Mouse (Mus musculus) heart, postnatal 36 days (tissue): Measurements from ENCODE around the gene Tmem240. TPM values are rescaled to one million over a fixed set of nuclear protein-coding genes. Genes with fewer than 3 reads are reported as not detected.

Experiments used
- DNase-seq, 2 experiments: peaks; one replicate each; pipeline ENCODE4 v3.0.0; 2021 to 2022
- intact Hi-C: fragments of 180-260 bp; cut with DNase I; formaldehyde crosslinking; loops from one replicate; pipeline ENCODE4 v1.15.1; 2025
- microRNA-seq, 2 experiments: library from miRNA; unstranded; fragments of <30 nt; microRNA quantifications; one replicate each; pipeline ENCODE4 v1.2.0; 2021; ENCODE audit warnings: borderline number of aligned reads in 2 of 2
- total RNA-seq, 2 experiments: library from RNA; stranded (reverse); gene quantifications; 2 replicates each; pipeline ENCODE4 v1.2.3; 2021

Tmem240 gene
- total RNA-seq, 2 experiments from 2014 or later: 0.19 to 0.42 TPM

- no peak for DNase-seq
- intact Hi-C loops: no loop called here
These were observed 55.5 kb downstream of the Tmem240 start, which contains the start of gene Ankrd65 for GRCm38 (mm10) chr4:155790021-155790489. Ankrd65 (plus strand) TSS chr4:155790439.

Small RNAs within 50 kb of the gene (microRNA-seq; reads per million reads assigned to microRNA genes)
- gene Gm27743: 0 reads per million in 2 experiments

Other genes with a start within 250 kb of the Tmem240 start
- gene Gnb1, start 243.4 kb upstream of the Tmem240 start, total RNA-seq: 100 to 1,000 TPM; 176 to 187 TPM
- gene Nadk, start 172.4 kb upstream of the Tmem240 start, total RNA-seq: 10 to 100 TPM; 26.2 to 28.1 TPM
- 1 to 10 TPM; 6.7 to 8.1 TPM for gene Slc35e2, start 133.4 kb upstream of the Tmem240 start, total RNA-seq
- gene Cdk11b, start 109.9 kb upstream of the Tmem240 start, total RNA-seq: 10 to 100 TPM; 32.1 to 34.2 TPM
- not detected for gene Gm10563, start 89.4 kb upstream of the Tmem240 start, total RNA-seq
- 10 to 100 TPM in 1 of 2 experiments, 1 to 10 TPM in 1; 9.3 to 10.5 TPM for gene Mmp23, start 81.4 kb upstream of the Tmem240 start, total RNA-seq
- 10 to 100 TPM; 25.3 to 29.9 TPM for gene Mib2, start 65.6 kb upstream of the Tmem240 start, total RNA-seq
- gene Fndc10, start 40.5 kb upstream of the Tmem240 start, total RNA-seq: 1 to 10 TPM; 1.2 to 1.6 TPM
- gene Ssu72, start 30.0 kb upstream of the Tmem240 start, total RNA-seq: 10 to 100 TPM; 43.5 to 45.6 TPM
- gene Atad3a, start 26.3 kb downstream of the Tmem240 start, total RNA-seq: 10 to 100 TPM; 45.1 to 45.9 TPM
- gene Vwa1, start 39.9 kb downstream of the Tmem240 start, total RNA-seq: 1 to 10 TPM; 6.6 to 7.9 TPM
- gene Tmem88b, start 51.1 kb downstream of the Tmem240 start, total RNA-seq: 1 to 10 TPM in 1 of 2 experiments, under 1 TPM in 1; 0.64 to 1.3 TPM
- gene Ankrd65, start 55.6 kb downstream of the Tmem240 start, total RNA-seq: not detected
- gene Mrpl20, start 68.1 kb downstream of the Tmem240 start, total RNA-seq: 10 to 100 TPM; 77.8 to 81.1 TPM
- 10 to 100 TPM; 31.0 to 34.0 TPM for gene Ccnl2, start 77.7 kb downstream of the Tmem240 start, total RNA-seq
- gene Aurkaip1, start 96.5 kb downstream of the Tmem240 start, total RNA-seq: 100 to 1,000 TPM; 114 to 116 TPM
- 10 to 100 TPM; 27.4 to 33.7 TPM for gene Mxra8, start 104.9 kb downstream of the Tmem240 start, total RNA-seq
- gene Dvl1, start 112.6 kb downstream of the Tmem240 start, total RNA-seq: 10 to 100 TPM; 46.2 to 54.2 TPM
- gene Tas1r3, start 128.6 kb downstream of the Tmem240 start, total RNA-seq: under 1 TPM; 0.27 to 0.28 TPM
- gene Cptp, start 134.6 kb downstream of the Tmem240 start, total RNA-seq: 10 to 100 TPM in 1 of 2 experiments, 1 to 10 TPM in 1; 9.5 to 11.7 TPM
- gene Ints11, start 134.7 kb downstream of the Tmem240 start, total RNA-seq: 10 to 100 TPM; 15.7 to 18.8 TPM
- gene Pusl1, start 157.0 kb downstream of the Tmem240 start, total RNA-seq: 10 to 100 TPM; 12.7 to 13.1 TPM
- 10 to 100 TPM; 12.0 to 12.2 TPM for gene Acap3, start 157.0 kb downstream of the Tmem240 start, total RNA-seq
- gene Ube2j2, start 209.0 kb downstream of the Tmem240 start, total RNA-seq: 10 to 100 TPM; 49.4 to 56.0 TPM
- gene C1qtnf12, start 227.5 kb downstream of the Tmem240 start, total RNA-seq: 10 to 100 TPM; 15.6 to 16.0 TPM